Mouse (Mus musculus): ENCODE measurements at regions not wholly inside any gene's neighbourhood (a gene's known extent, or its start where the extent isn't known, plus 50 kb on each side); places are given as distances from the start of the nearest gene placed in this dataset.
A peak's percentile ranks its signal among the peaks of the same experiment; 100 is the strongest.

GRCm38 (mm10) chr1:193668841-193669240 lies 298.7 kb upstream of the Camk1g start:
- no peaks in the 10 kb centered on the region for H3K4me1 ChIP-seq (ENCODE audit: control insufficient read depth, insufficient read depth, low read length)
- H3K27me3 ChIP-seq (ENCODE audit: control insufficient read depth, insufficient read depth, low read length): no peaks in the 10 kb centered on the region
- H3K4me2 ChIP-seq (ENCODE audit: low read depth, low read length): no peak overlapping the region
- ATAC-seq (ENCODE audit: low read depth): no peak
- no peaks in the 10 kb centered on the region for H3K36me3 ChIP-seq (ENCODE audit: control insufficient read depth, insufficient read depth, low read length)
- H3K4me3 ChIP-seq (ENCODE audit: low read depth, low read length): no peak overlapping the region
- H3K27ac ChIP-seq (ENCODE audit: low read depth, low read length): no peak overlapping the region
- H3K9ac ChIP-seq (replicated peaks; ENCODE audit: low read depth, low read length): no peak overlapping the region
- H3K9me3 ChIP-seq (ENCODE audit: control insufficient read depth, low read length): no peaks in the 10 kb centered on the region

GRCm38 (mm10) chr1:193665854-193666253 lies 295.8 kb upstream of the Camk1g start:
- H3K9ac ChIP-seq (replicated peaks; ENCODE audit: low read depth, low read length): no peak overlapping the region
- peaks cover 7% of the 10 kb centered on the region; the same call in 1 of the 2 replicates for H3K4me1 ChIP-seq (ENCODE audit: control insufficient read depth, insufficient read depth, low read length)
- H3K4me3 ChIP-seq (ENCODE audit: low read depth, low read length): no peak overlapping the region
- 30% methylated on average over 5 of the region's 5 CpGs for WGBS
- no peak overlapping the region for H3K4me2 ChIP-seq (ENCODE audit: low read depth, low read length)
- peak; percentile 73; the same call in 1 of the 2 replicates for ATAC-seq (ENCODE audit: low read depth)
- peak overlapping the region; percentile 22; the same call in 1 of the 2 replicates for H3K27ac ChIP-seq (ENCODE audit: low read depth, low read length)
- H3K9me3 ChIP-seq (ENCODE audit: control insufficient read depth, low read length): no peaks in the 10 kb centered on the region
- no peaks in the 10 kb centered on the region for H3K27me3 ChIP-seq (ENCODE audit: control insufficient read depth, insufficient read depth, low read length)
- no peaks in the 10 kb centered on the region for H3K36me3 ChIP-seq (ENCODE audit: control insufficient read depth, insufficient read depth, low read length)

- ATAC-seq (ENCODE audit: low read depth): no peak
- no peak overlapping the region for H3K4me2 ChIP-seq (ENCODE audit: low read depth, low read length)
- H3K36me3 ChIP-seq (ENCODE audit: control insufficient read depth, insufficient read depth, low read length): no peaks in the 10 kb centered on the region
- 96% methylated on average over 2 of the region's 2 CpGs for WGBS
- no peak overlapping the region for H3K27ac ChIP-seq (ENCODE audit: low read depth, low read length)
- H3K4me1 ChIP-seq (ENCODE audit: control insufficient read depth, insufficient read depth, low read length): peaks cover 7% of the 10 kb centered on the region; the same call in 1 of the 2 replicates
- H3K27me3 ChIP-seq (ENCODE audit: control insufficient read depth, insufficient read depth, low read length): no peaks in the 10 kb centered on the region
- no peak overlapping the region for H3K9ac ChIP-seq (replicated peaks; ENCODE audit: low read depth, low read length)
- H3K4me3 ChIP-seq (ENCODE audit: low read depth, low read length): no peak overlapping the region
- H3K9me3 ChIP-seq (ENCODE audit: control insufficient read depth, low read length): no peaks in the 10 kb centered on the region
Measured at GRCm38 (mm10) chr1:193664569-193664968, 294.5 kb upstream of the Camk1g start.

GRCm38 (mm10) chr1:193663587-193663986 lies 293.5 kb upstream of the Camk1g start:
- H3K27ac ChIP-seq (ENCODE audit: low read depth, low read length): no peak overlapping the region
- no peaks in the 10 kb centered on the region for H3K36me3 ChIP-seq (ENCODE audit: control insufficient read depth, insufficient read depth, low read length)
- no peak overlapping the region for H3K9ac ChIP-seq (replicated peaks; ENCODE audit: low read depth, low read length)
- peaks cover 7% of the 10 kb centered on the region; the same call in 1 of the 2 replicates for H3K4me1 ChIP-seq (ENCODE audit: control insufficient read depth, insufficient read depth, low read length)
- H3K4me3 ChIP-seq (ENCODE audit: low read depth, low read length): no peak overlapping the region
- no peak overlapping the region for H3K4me2 ChIP-seq (ENCODE audit: low read depth, low read length)
- no peak for ATAC-seq (ENCODE audit: low read depth)
- 84% methylated on average over 3 of the region's 3 CpGs for WGBS
- no peaks in the 10 kb centered on the region for H3K9me3 ChIP-seq (ENCODE audit: control insufficient read depth, low read length)
- H3K27me3 ChIP-seq (ENCODE audit: control insufficient read depth, insufficient read depth, low read length): no peaks in the 10 kb centered on the region

GRCm38 (mm10) chr1:193662166-193662890 lies 292.2 kb upstream of the Camk1g start:
- Histone ChIP-seq H3K4me3 (ENCODE audit: low read depth, low read length) (no peak overlapping the region), H3K27ac (ENCODE audit: low read depth, low read length) (0 out of 2 replicates have a peak overlapping the region, but pooled peaks have one; percentile 16), H3K4me1 (ENCODE audit: control insufficient read depth, insufficient read depth, low read length) (peaks cover 7% of the 10 kb centered on the region; the same call in 1 of the 2 replicates), H3K9ac (replicated peaks; ENCODE audit: low read depth, low read length) (no peak overlapping the region), H3K4me2 (ENCODE audit: low read depth, low read length) (no peak overlapping the region), H3K9me3 (ENCODE audit: control insufficient read depth, low read length) (no peaks in the 10 kb centered on the region), H3K36me3 (ENCODE audit: control insufficient read depth, insufficient read depth, low read length) (no peaks in the 10 kb centered on the region), H3K27me3 (ENCODE audit: control insufficient read depth, insufficient read depth, low read length) (no peaks in the 10 kb centered on the region)
- 57% methylated on average over 3 of the region's 3 CpGs for WGBS
- ATAC-seq (ENCODE audit: low read depth): no peak

GRCm38 (mm10) chr1:193661377-193661776 lies 291.3 kb upstream of the Camk1g start:
- Histone ChIP-seq H3K9me3 (ENCODE audit: control insufficient read depth, low read length) (no peaks in the 10 kb centered on the region), H3K4me3 (ENCODE audit: low read depth, low read length) (no peak overlapping the region), H3K36me3 (ENCODE audit: control insufficient read depth, insufficient read depth, low read length) (no peaks in the 10 kb centered on the region), H3K4me1 (ENCODE audit: control insufficient read depth, insufficient read depth, low read length) (peaks cover 7% of the 10 kb centered on the region; the same call in 1 of the 2 replicates), H3K27ac (ENCODE audit: low read depth, low read length) (no peak overlapping the region), H3K9ac (replicated peaks; ENCODE audit: low read depth, low read length) (no peak overlapping the region), H3K27me3 (ENCODE audit: control insufficient read depth, insufficient read depth, low read length) (no peaks in the 10 kb centered on the region), H3K4me2 (ENCODE audit: low read depth, low read length) (no peak overlapping the region)
- no peak for ATAC-seq (ENCODE audit: low read depth)
- WGBS: 66% methylated on average over 4 of the region's 4 CpGs

GRCm38 (mm10) chr1:193655076-193655677 lies 285.1 kb upstream of the Camk1g start:
- ATAC-seq (ENCODE audit: low read depth): no peak
- H3K27me3 ChIP-seq (ENCODE audit: control insufficient read depth, insufficient read depth, low read length): no peaks in the 10 kb centered on the region

GRCm38 (mm10) chr1:193650275-193650674 lies 280.2 kb upstream of the Camk1g start:
- H3K27me3 ChIP-seq (ENCODE audit: control insufficient read depth, insufficient read depth, low read length): no peaks in the 10 kb centered on the region
- H3K36me3 ChIP-seq (ENCODE audit: control insufficient read depth, insufficient read depth, low read length): no peaks in the 10 kb centered on the region
- no peaks in the 10 kb centered on the region for H3K4me1 ChIP-seq (ENCODE audit: control insufficient read depth, insufficient read depth, low read length)
- no peak for ATAC-seq (ENCODE audit: low read depth)
- no peak overlapping the region for H3K27ac ChIP-seq (ENCODE audit: low read depth, low read length)
- H3K9ac ChIP-seq (replicated peaks; ENCODE audit: low read depth, low read length): no peak overlapping the region
- no peaks in the 10 kb centered on the region for H3K9me3 ChIP-seq (ENCODE audit: control insufficient read depth, low read length)
- H3K4me3 ChIP-seq (ENCODE audit: low read depth, low read length): no peak overlapping the region
- no peak overlapping the region for H3K4me2 ChIP-seq (ENCODE audit: low read depth, low read length)

More at GRCm38 (mm10) chr1:193655076-193655677, 285.1 kb upstream of the Camk1g start:
- Histone ChIP-seq H3K4me2 (ENCODE audit: low read depth, low read length) (no peak overlapping the region), H3K4me3 (ENCODE audit: low read depth, low read length) (no peak overlapping the region), H3K36me3 (ENCODE audit: control insufficient read depth, insufficient read depth, low read length) (no peaks in the 10 kb centered on the region), H3K9ac (replicated peaks; ENCODE audit: low read depth, low read length) (no peak overlapping the region), H3K27ac (ENCODE audit: low read depth, low read length) (no peak overlapping the region), H3K4me1 (ENCODE audit: control insufficient read depth, insufficient read depth, low read length) (no peaks in the 10 kb centered on the region), H3K9me3 (ENCODE audit: control insufficient read depth, low read length) (no peaks in the 10 kb centered on the region)
- 69% methylated on average over 14 of the region's 14 CpGs for WGBS

GRCm38 (mm10) chr1:193649400-193649799 lies 279.3 kb upstream of the Camk1g start:
- Histone ChIP-seq H3K4me2 (ENCODE audit: low read depth, low read length) (no peak overlapping the region), H3K27ac (ENCODE audit: low read depth, low read length) (no peak overlapping the region), H3K9ac (replicated peaks; ENCODE audit: low read depth, low read length) (no peak overlapping the region), H3K4me1 (ENCODE audit: control insufficient read depth, insufficient read depth, low read length) (no peaks in the 10 kb centered on the region), H3K27me3 (ENCODE audit: control insufficient read depth, insufficient read depth, low read length) (no peaks in the 10 kb centered on the region), H3K9me3 (ENCODE audit: control insufficient read depth, low read length) (no peaks in the 10 kb centered on the region), H3K36me3 (ENCODE audit: control insufficient read depth, insufficient read depth, low read length) (no peaks in the 10 kb centered on the region), H3K4me3 (ENCODE audit: low read depth, low read length) (no peak overlapping the region)
- no peak for ATAC-seq (ENCODE audit: low read depth)
- 97% methylated on average over 1 of the region's 1 CpGs for WGBS
